Mouse (Mus musculus): ENCODE measurements at regions not wholly inside any gene's neighbourhood (a gene's known extent, or its start where the extent isn't known, plus 50 kb on each side); places are given as distances from the start of the nearest gene placed in this dataset.

DNA sequence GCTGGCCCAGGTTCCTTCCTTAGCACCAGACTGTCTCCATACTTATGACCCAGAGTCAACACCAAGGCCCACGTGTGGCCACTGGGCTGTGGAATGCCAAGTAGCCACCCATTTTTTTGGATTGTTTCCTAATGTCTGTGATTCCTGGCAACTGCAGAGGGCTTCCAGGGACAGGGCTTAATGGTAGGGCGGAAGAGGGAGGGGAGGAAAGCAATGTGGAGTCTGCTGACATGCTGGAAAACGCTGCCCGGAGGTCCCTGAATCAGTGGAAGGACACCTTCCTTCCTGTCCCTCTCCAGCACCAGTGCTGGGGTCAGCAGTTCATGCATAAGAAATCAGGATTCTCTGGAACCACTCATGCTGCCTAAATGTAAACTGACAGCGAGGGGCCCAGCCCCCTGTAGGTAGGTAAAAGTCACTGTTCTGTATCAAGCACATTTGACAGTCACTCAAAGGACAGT is 90.8 kb downstream of the Iyd start:
- DNase-seq = peak; percentile 57 to 84

DNA sequence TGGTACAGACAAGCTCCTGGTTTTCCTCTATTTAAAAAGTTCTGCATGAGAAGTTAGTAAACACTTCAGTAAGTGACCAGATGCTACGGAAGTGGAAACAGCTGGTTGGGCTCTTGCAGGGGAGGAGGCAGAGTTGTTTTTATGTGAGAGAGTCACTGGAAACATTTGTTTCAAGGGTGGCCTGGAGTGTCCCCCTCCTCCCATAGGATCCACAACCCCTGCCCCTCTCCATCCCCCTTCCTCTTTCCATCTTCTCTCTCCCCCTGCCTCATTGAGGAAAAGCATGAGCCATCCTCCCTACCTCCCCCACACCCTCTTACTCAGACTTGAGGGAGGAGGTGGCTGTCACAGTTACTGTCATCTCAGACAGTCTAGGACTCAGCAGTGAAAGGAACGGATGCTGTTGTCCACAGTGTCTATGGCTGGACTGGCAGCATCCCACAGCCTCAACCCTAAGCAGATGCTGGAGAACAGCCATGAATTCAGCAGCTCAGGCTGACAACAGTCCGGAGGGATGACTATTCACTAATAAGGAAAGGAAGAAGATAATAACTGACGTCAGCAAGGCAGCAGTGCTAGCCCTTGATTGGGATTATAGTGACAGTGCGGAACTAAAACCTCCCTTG is 93.9 kb downstream of the Iyd start:
- peak; percentile 30 to 66 for DNase-seq

DNA sequence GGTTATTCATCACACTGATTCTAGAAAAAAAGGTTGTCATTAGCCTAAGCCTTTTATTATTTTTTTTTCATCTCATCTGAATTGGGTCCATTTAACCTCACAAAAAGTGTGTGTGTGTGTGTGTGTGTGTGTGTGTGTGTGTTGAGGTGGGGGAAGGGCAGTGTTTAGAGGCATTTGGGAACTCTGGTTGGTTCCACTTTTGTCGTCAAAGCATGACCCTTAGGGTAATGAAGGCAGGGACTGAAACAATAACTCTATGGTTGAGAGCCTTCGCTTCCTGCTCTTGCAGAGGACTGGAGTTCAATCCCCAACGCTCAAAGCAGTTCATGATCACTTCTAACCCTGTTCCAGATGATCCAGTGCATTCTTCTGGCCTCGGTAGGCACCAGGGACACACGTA is 96.1 kb upstream of the Plekhg1 start:
- DNase-seq = no peak

GRCm38 (mm10) chr10:3645030-3645429 is 95.1 kb upstream of the Plekhg1 start:
- DNase-seq = no peak

- DNase-seq = no peak
These were observed 93.8 kb upstream of the Plekhg1 start for GRCm38 (mm10) chr10:3646151-3646910.

DNA sequence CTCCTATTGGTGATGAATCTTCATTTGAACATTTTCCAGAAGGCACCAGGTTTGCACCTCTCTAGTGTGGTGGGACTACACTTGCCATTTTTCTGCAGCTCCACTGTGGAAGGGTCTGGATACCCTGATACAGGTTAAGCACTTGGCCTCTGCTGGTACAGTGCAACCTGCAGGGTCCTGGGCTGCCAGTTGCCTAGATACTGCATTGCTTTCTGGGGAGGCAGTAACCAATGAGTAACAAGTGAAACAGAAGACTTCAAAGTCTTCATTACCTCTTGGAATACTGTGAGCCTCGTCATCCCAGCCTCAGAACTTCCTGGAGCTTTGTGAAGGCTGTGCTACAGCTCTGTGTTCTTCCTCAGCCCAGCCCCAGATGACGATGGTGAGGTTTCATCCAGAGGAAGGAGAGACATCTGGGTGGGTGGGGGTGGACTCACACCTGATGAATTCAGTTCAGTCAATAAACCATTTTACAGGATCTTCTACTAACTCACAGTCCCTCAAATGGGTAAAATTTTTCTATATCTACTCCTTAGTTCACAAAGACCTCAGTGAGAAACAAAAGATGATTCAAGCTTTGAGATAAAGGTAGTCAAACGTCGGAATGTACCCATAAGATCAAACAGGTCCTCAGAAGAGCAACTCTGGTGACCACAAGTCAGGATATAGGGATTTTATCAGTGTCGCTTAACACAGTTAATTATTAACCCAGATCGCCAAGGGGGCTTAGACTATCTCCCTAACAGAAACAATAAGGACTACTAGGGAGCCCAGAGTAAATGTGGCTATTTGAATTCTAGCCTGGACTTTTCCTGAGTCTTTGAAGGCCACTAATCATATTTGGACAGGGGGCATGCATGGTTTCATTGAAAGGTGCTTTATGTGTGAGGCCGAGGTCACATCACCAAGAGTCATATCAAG is 92.1 kb upstream of the Plekhg1 start:
- no peak for DNase-seq

DNA sequence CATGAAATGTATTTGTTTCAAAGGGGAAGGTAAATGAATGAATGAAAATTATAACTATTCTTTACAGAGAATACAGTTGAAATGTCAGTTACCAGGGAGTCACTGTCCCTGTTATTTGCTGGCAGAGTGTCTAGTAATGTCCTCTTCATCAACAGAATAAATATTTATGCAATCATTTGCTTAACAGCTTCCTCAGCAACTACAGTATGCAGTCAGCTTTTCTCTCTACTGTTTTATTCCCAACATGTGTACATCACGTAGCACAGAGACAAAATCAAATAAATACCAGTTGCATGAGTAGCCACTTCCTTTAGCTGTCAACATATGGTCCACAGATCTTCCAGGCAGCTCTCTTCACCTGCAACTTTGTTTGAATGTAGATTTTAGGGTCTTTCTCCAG is 90.2 kb upstream of the Plekhg1 start:
- no peak for DNase-seq

DNA sequence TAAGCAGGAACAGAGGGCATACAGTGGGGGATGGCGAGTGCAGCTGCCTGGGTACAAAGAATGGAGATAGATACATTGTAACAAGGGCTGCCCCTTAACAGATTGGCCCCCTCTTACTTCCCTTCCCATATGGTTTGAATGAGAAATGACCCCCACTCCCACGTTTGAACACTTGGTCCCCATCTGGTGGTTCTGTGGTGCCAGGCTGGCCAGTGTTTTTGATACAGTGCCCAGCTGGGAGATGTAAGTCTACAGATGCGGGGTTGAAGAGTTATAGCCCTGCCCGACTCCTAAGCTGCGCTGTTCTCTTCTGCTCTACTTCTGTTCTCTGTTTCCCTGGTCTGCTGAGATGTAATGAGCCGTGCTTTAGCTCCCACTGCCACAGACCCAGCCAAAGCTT is 89.6 kb upstream of the Plekhg1 start:
- no peak for DNase-seq

GRCm38 (mm10) chr10:3652522-3652921 is 87.6 kb upstream of the Plekhg1 start:
- no peak for DNase-seq

- no peak for DNase-seq
These were observed 84.1 kb upstream of the Plekhg1 start for GRCm38 (mm10) chr10:3656081-3656480.

DNA sequence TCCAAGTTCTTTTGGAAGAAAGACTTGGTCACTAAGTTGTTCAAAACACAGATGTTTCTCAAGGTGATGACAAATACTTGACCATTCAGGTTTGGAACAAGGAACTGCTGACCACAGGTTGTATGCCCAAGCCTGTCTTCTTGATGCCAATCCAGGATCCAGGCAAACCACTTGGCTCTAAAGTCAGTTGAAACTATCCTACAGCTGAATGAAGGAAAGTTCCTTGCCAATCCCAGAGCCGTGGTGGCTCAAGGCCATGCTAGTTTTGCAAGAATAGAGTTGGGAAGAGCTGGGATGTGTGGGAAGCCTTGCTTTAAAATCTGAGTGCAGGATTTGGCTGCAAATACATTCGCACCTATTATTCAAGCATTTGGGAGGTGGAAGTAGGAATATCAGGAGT is 78.0 kb upstream of the Plekhg1 start:
- no peak for DNase-seq

GRCm38 (mm10) chr10:3662571-3662970 is 77.6 kb upstream of the Plekhg1 start:
- DNase-seq = peak in 1 of 2 experiments; percentile 17

- DNase-seq = peak; percentile 46 to 84
These were observed 76.9 kb upstream of the Plekhg1 start for GRCm38 (mm10) chr10:3663296-3663695.

DNA sequence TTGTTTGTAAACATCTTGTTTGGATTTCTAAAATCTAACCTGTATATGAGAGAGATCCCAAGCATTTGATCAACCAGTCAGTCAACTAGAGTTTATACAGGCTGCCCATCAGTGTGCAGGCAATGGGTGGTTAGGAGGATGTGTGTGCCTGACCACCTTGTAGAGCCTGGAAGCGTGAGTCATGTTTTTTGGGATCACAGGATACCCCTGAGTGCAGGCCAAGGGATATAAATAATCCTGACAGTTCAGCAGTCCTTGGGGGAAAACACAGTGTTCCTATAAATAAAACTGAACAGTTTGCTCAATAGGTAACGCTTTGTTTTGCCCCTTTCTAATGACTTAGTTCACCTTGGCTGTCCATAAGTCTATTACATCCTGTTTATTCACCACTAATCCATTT is 55.7 kb upstream of the Plekhg1 start:
- peak; percentile 18 to 44 for DNase-seq

Data from kidney, postnatal 25 days (tissue).